Mouse (Mus musculus): ENCODE results near the gene Gm21173.
"Not testable (repeated sequence)": the region's sequence is repeated elsewhere in the genome, so short reads cannot be mapped to it uniquely, and the experiment has no call there.

Gene Gm21173

GRCm38 (mm10) chrY:76761300-76761699 lies at the start of gene Gm21173:
Gm21173 (plus strand) TSS chrY:76761600.
- DNase-seq (ENCODE audit: low spot score in 2 of 2): not testable (repeated sequence)

All from frontal cortex, postnatal 10 days (tissue).